Mouse (Mus musculus): Measurements from ENCODE around the gene Akr1c21.
"Not testable (repeated sequence)": the region's sequence is repeated elsewhere in the genome, so short reads cannot be mapped to it uniquely, and the experiment has no call there.

Gene Akr1c21

DNA sequence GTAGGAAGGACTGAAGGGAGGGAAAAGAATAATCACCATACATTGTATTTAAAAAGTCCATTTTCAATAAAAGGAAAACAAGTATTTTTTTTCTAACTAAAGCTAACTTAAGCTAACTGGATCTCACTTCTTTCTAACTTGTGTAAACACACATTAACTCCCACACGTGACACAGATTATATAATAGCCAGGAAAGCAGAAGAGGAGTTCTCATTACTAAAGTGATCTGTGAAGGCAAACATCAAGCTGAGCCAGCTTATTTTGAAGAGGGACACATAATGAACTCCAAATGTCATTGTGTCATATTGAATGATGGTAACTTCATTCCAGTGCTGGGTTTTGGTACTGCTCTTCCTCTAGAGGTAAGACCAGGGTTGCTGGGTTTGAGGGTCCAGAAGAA is at the start of gene Akr1c21:
Akr1c21 (plus strand) TSS at position 205 of the 400 bp plus-strand sequence.
- no peak for DNase-seq (ENCODE audit: low spot score)

GRCm38 (mm10) chr13:4559143-4559542 is 14.7 kb upstream of the Akr1c21 start:
- no peak for DNase-seq (ENCODE audit: low spot score)

- DNase-seq (ENCODE audit: low spot score): no peak
These were observed 13.4 kb upstream of the Akr1c21 start for GRCm38 (mm10) chr13:4560500-4560899.

DNA sequence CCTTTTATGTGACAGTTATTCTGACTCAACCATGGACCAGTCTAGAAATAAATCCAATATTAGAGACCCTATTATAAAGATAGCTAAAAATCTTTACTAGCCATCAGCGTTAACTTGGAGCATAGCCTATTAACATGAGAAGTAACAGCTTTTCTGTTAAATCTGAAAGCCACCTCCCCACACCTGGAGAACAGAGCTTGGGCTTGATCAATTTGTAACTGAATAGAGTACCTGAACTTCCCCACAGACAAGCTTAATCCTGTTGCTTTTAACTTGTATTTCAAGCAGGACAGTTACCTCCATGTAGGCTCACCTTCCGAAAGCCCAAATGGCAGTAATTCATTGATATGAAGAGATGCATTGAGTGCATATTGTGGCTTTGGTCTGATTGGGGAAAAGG is 7.9 kb upstream of the Akr1c21 start:
- DNase-seq (ENCODE audit: low spot score): no peak

DNA sequence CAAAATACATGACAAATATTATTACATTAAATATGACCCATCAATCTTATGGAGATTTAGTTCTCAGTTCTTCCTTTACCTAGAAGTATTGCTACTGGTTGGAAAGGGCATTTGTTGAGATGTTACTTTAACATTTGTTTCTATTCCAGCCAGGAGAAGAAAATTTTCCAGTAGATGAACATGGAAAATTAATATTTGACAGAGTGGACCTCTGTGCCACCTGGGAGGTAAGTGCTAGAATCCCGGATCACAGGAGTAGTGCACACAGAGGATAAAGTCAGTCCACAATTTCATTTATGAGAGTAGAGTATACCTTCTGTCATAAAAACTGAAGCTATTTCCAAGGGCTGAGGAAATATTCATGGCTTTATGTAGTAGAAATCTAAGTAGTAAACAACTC is 3.0 kb downstream of the Akr1c21 start:
- DNase-seq (ENCODE audit: low spot score): no peak

GRCm38 (mm10) chr13:4603431-4603830 is 29.6 kb downstream of the Akr1c21 start:
- DNase-seq (ENCODE audit: low spot score): not testable (repeated sequence)

DNA sequence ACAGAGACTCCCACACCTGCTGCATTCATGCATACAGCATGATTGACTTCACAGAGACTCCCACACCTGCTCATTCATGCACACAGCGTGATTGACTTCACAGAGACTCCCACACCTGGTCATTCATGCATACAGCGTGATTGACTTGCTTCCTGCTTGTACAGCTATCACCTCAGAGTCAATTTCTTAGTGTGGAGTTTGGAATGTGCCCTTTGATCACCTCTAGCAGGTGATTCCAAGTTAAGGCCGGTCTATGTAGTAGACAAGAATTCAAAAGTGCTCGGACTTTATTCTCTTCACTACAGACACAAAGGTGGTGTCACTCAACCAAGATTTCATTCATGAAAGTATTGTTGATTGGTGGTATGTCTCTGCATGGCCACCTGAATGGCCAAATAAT is 32.9 kb downstream of the Akr1c21 start:
- no peak for DNase-seq (ENCODE audit: low spot score)

GRCm38 (mm10) chr13:4608530-4608929 is 34.7 kb downstream of the Akr1c21 start:
- DNase-seq (ENCODE audit: low spot score): no peak

DNA sequence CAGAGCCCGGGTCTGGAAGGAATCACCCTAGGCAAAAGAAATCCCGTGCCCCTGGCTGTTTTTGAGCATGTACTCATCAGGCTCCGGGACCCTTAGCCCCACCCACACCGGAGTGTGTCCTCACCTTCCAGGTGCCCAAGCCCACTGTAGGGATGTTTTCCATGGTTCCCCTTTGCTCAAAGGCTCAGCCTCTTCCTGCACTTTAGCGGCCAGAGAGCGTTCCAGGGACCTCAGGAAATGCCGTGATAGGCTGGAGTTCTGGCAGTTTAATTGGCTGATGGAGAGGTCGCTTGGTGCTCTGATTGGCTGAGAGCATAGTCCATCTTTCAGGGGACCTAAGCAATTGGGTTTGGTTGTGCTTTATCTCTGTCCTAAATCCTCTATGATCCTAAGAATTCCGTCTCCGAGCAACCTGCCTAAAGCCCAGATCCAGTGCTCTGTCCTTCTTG is 35.1 kb downstream of the Akr1c21 start, which contains the start of gene Akr1e1:
Akr1e1 (minus strand) TSS at position 214 of the 449 bp plus-strand sequence.
- peak; percentile 90 for DNase-seq (ENCODE audit: low spot score)

DNA sequence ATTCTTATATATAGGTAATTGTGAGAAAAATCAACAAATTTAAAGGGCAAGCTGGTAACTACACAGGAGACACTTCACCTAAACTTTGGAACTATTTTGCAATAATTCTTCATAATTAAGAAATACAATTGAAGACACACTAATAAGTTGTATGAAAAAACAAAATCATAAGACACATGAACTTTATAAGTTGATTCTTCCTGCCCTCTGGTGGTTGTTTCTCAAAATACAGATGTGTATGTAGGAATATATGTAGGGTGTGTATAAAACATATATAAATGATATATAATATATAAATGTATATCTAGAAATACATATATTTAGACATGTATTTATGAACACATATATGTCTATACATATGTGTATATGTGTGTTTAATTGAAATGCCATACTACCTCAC is 37.0 kb downstream of the Akr1c21 start:
- no peak for DNase-seq (ENCODE audit: low spot score)

Measured in ovary, adult 18-20 months (tissue).